Mouse (Mus musculus) mouse trophoblast stem cell (cell line): ENCODE measurements around the gene Nf2.

Experiments
- in situ Hi-C, 2 experiments: fragments of 300-500 bp; cut with MseI, MboI; formaldehyde crosslinking; loops; 2 replicates in 1 of 2; 3 replicates in 1 of 2; pipeline ENCODE4 v1.15.1; 2025

Nf2 gene

GRCm38 (mm10) chr11:4849258-4849943, at the start of gene Nf2:
TSS of gene Nf2 (minus strand) at chr11:4849536.
- in situ Hi-C loops, result no loop called here

DNA sequence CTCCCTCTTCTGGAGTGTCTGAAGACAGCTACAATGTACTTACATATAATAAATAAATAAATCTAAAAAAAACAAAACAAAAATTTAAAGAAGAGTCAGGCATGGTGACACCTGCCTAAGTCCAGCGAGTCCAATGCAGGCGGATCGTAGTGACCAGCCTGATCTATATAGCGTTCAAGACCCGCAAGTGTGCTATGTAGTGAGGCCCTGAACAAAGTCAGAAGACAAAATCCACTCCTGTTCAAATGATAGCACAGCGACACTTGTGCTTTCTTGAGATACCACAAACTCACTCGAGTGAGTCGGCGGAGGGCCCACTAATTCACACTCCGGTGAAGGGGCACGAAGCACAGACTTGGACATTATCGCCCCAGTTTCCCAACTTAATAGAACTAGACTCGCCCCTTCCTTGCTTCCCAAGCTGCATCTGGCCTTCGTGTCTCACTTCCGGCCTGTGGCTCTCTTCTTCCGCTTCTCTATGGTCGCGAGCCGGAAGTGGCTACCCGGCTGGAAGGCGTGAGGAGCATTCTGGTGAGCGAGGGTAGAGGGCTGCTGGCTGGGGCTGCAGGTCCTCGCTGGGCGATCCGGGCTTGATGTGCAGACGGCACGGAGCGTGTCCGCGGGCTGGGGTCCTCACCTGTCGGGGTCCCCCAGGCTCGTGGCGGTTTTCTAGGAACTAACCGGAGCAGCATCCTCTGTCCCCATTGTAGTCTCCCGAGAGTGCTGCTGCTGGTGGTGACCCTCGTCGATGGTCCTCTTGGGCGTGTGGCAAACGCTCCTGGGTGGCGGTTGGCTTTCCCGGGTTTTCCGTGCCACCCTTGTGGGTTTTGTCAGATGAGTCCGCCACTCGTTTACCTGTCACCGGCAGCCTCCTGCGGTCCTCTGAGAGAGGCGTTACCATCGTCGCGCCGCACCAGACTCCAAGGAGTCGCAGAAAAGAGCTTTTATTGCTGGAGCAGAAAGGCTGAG, 45.8 kb upstream of the Nf2 start, which contains the start of gene Thoc5:
Gene Thoc5, plus strand, starts transcription at position 473 of the 969 bp plus-strand sequence.
- in situ Hi-C loops, result no loop called here

- in situ Hi-C loops, result no loop called here
Observed at GRCm38 (mm10) chr11:4886987-4887386, 37.7 kb upstream of the Nf2 start.

DNA sequence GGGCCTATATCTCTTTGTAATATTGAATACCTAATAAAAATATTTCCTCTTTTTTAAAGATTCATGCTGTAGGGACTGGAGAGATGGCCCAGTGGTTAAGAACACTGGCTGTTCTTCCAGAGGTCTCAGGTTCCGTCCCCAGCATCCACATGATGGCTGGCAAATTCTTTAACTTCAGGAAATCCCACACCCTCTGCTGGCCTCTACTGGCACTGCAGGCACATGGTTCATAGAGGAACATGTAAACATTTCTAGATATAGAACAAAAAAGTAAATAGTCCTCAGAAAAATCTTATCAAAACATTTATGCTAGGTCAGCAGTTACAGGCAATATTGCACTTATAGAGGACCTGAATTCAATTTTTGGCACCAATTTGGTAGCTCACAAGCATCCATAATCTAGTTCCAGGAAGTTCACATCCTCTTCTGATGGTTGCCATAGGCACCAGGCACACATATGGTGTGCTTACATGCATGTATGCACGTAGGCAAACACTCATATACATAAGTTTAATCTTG, 36.1 kb upstream of the Nf2 start:
- in situ Hi-C loops, result no loop called here

- in situ Hi-C loops, result no loop called here
Observed at GRCm38 (mm10) chr11:4882892-4883627, 33.7 kb upstream of the Nf2 start.

DNA sequence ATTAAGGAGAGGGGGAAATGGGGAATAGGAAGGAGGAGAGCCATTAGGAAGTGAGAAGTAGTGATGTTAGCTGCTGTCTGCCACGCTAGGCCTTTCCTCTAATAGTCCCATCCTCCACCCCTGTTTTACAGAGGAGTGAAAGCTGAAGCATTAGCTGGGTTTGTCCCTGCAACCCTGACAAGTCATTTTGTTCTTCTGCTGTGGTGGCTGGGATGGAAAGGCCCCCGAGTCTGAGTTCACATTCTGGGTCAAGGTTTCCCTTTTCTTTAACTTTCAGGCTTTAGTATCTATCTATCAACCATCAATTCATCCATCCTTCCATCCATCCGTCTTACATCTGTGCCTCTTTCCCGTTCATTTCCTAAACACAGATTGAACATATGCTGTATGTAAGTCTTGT, 31.8 kb upstream of the Nf2 start:
- in situ Hi-C loops, result no loop called here

- in situ Hi-C loops, result no loop called here
Observed at GRCm38 (mm10) chr11:4874551-4874950, 25.2 kb upstream of the Nf2 start.

- in situ Hi-C loops, result no loop called here
Observed at GRCm38 (mm10) chr11:4873755-4874475, 24.6 kb upstream of the Nf2 start, which contains the start of gene Nipsnap1. TSS of gene Nipsnap1 (plus strand) at chr11:4873951.

- in situ Hi-C loops, result no loop called here
Observed at GRCm38 (mm10) chr11:4865645-4866251, 16.4 kb upstream of the Nf2 start.

GRCm38 (mm10) chr11:4862730-4863129, 13.4 kb upstream of the Nf2 start:
- in situ Hi-C loops, result no loop called here

- in situ Hi-C loops, result no loop called here
Observed at GRCm38 (mm10) chr11:4861816-4862604, 12.7 kb upstream of the Nf2 start.

DNA sequence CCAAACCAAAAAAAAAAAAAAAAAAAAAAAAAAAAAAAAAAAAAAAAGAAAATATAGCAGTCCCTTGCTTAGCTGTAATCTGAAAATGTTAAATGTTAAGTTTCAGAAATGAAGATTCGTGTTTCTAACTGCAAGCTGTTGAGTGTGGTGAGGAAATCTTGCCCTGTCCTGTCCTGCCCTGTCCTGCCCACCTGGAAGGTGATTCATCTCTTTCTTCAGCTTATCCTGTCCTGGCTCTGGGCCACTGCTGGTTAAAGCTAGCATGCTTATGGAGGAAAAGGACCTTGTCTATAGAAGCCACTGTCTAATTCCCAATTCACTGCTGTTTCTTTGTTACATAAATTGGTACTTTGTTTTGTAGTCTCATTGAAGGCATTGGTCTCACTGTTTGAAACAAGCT, 11.7 kb upstream of the Nf2 start:
- in situ Hi-C loops, result no loop called here

DNA sequence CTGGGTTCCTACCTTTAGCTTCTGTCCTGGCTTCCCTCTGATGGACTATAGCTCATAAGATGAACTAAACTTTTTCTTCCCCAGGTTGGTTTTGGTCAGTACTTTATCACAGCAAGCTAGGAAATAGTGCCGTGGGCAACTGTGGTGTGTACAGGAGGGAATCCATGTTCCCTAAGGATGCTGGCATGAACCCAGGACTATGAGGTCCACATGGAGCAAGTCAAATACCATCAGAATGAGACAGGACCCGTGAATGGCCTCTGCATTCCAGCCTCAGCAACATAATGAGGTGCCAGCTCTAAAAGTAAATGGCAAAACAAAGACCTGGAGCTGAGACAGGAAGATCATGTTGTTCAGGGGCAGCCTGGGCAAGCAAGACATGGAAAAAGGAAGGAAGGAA, 9.1 kb upstream of the Nf2 start:
- in situ Hi-C loops, result no loop called here

DNA sequence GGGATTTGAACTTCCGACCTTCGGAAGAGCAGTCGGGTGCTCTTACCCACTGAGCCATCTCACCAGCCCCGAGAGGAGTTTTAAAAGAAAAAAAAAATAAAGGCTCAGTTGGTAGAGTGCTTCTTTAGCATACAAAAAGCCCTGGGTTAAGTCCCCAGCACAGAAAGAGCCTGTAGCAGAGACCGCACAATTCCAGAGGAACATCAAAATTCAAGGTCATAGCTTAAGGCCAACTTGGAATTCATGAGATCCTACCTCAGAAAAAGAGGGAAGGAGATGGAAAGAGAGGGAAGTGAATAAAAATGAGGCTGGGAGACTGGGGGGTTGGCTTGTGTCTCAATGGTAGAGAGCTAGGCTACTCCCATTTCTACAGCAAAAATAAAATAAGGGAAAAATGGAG, 4.8 kb upstream of the Nf2 start:
- in situ Hi-C loops, result no loop called here

- in situ Hi-C loops, result no loop called here
Observed at GRCm38 (mm10) chr11:4853021-4853420, 3.7 kb upstream of the Nf2 start.

- in situ Hi-C loops, result no loop called here
Observed at GRCm38 (mm10) chr11:4850404-4850803, 1.1 kb upstream of the Nf2 start.

- in situ Hi-C loops, result no loop called here
Observed at GRCm38 (mm10) chr11:4848483-4849248, 670 bp downstream of the Nf2 start.

GRCm38 (mm10) chr11:4840942-4841526, 8.3 kb downstream of the Nf2 start:
- in situ Hi-C loops, result no loop called here

DNA sequence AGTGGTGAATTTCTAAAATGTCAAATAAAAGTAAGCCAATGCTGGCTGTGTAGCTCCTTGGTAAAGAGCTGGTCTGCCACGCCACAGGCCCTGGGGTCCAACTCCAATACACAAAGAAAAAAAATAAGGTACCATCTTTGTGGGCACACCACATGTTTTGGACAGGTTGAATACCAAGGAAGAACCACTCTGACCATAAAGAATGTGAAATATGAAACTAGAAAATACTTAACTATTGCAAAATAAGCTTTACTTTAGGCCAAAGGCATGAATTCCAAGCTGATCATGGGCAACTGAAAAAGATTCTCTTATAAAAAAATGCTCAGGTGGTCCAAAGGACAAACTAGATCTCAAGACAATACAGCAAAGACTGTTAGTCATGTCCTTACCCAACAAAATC, 11.1 kb downstream of the Nf2 start:
- in situ Hi-C loops, result no loop called here
